Mouse (Mus musculus) intestine, embryonic 15.5 days (tissue): Measurements from ENCODE around the gene Ikzf1. TPM values are rescaled to one million over a fixed set of nuclear protein-coding genes. Genes with fewer than 3 reads are reported as not detected.
A peak's percentile ranks its signal among the peaks of the same experiment; 100 is the strongest.

ENCODE experiments used
- ATAC-seq: fragments of 200-750 bp; cut with Nextera tagmentation; 2 replicates; pipeline ENCODE4 v1.8.0; 2017; ENCODE audit warnings: moderate TSS enrichment, moderate library complexity
- H3K27ac ChIP-seq: fragments of 300-500 bp; sonication (generic); 2 replicates; pipeline ENCODE4 v1.5.1; 2015; ENCODE audit warnings: mild to moderate bottlenecking, inconsistent platforms
- H3K27me3 ChIP-seq: fragments of 300-500 bp; sonication (generic); replicated peaks from 2 replicates; pipeline ENCODE4 v1.6.1; 2015; ENCODE audit warnings: inconsistent platforms
- H3K36me3 ChIP-seq: fragments of 300-500 bp; sonication (generic); 2 replicates; pipeline ENCODE4 v1.6.1; 2015; ENCODE audit warnings: inconsistent platforms
- H3K4me1 ChIP-seq: fragments of 300-500 bp; sonication (generic); replicated peaks from 2 replicates; pipeline ENCODE4 v1.6.1; 2015; ENCODE audit warnings: inconsistent platforms
- H3K4me2 ChIP-seq: fragments of 300-500 bp; sonication (generic); replicated peaks from 2 replicates; pipeline ENCODE4 v1.6.1; 2015; ENCODE audit warnings: mild to moderate bottlenecking, inconsistent platforms
- H3K4me3 ChIP-seq: fragments of 300-500 bp; sonication (generic); replicated peaks from 2 replicates; pipeline ENCODE4 v1.5.1; 2015; ENCODE audit warnings: inconsistent platforms
- H3K9ac ChIP-seq: fragments of 300-500 bp; sonication (generic); 2 replicates; pipeline ENCODE4 v1.6.1; 2015; ENCODE audit warnings: inconsistent platforms
- H3K9me3 ChIP-seq: fragments of 300-500 bp; sonication (generic); 2 replicates; pipeline ENCODE4 v1.6.1; 2016; ENCODE audit warnings: inconsistent platforms
- WGBS: fragments of 180-500 bp; shearing (Covaris S2); methylation state at CpG from one replicate; pipeline ENCODE4 v1.1.7; 2015; 5-methylcytosine and 5-hydroxymethylcytosine counted together
- polyA plus RNA-seq: library from polyadenylated mRNA; unstranded; fragments of >200 nt; fragmentation: Nextera tagmentation; extraction: Ambion mirVana; gene quantifications from 2 replicates; pipeline ENCODE4 v1.2.1, GENCODE M21; 2015

Ikzf1 gene
- polyA plus RNA-seq, result 1.5 and 1.7 TPM in 2 replicates

DNA sequence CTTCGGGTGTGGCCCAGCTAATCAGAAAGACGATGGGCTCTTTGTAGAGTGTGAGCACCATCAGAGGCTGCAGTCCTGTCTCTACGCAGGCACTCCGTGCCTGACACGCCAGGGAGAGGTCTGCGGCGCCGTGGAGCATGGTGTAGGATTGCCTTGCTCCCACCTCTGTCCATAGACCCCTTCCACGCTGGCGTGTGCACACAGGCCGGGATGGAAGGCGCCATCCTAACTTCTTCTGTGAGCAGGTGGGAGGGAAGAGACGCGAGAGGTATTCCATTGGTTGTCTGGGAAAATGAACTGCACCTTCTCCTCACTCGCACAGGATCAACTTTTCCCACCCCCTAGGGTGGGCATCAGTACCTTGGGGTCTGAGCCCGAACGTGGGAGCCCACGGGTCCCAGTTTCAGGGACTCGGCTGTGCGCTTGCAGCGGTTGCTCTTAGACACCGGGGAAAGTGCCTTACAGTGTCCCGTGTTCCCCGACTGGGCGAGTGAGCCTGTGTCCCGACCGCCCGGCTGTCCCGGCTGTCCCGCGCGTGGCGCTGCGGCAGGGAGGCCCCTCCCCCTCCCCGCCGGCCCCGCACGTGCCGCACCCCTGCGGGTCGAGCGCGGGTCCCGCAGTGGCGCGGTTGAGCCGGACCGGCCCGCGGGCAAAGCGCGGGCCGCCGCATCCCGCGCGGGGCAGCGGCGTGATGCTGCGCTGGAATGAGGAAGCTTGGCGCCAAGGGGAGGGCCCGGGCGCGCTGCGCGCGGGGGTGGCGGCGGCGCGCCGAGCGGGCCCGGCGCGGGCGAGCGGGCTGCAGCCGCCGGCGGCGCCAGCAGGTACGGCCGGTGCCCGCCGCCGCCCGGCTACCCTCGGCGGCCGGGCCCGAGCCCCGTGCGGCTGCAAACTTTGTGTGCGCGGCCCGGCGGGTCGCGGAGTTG lies at the start of gene Ikzf1:
TSS of gene Ikzf1 (plus strand) at position 74 of the 923 bp plus-strand sequence.
- peak within 1 kb of the TSS; percentile 67 for H3K4me3 ChIP-seq
- 2% methylated on average over 50 of the region's 100 CpGs for WGBS
- H3K4me1 ChIP-seq, result peaks cover 11% of the 10 kb centered on the region; the same call in 1 of the 2 replicates
- H3K9ac ChIP-seq, result peak within 1 kb of the TSS; percentile 30; the same call in 1 of the 2 replicates
- H3K27me3 ChIP-seq, result peaks cover 40% of the 10 kb centered on the region
- H3K9me3 ChIP-seq, result no peaks in the 10 kb centered on the region
- H3K27ac ChIP-seq, result no peak within 1 kb of the TSS
- H3K36me3 ChIP-seq, result no peaks in the 10 kb centered on the region
- peak within 1 kb of the TSS; percentile 99 for H3K4me2 ChIP-seq
- ATAC-seq, result peak; percentile 83

- Histone ChIP-seq H3K9me3 (no peaks in the 10 kb centered on the region), H3K9ac (no peak overlapping the region), H3K4me1 (no peaks in the 10 kb centered on the region), H3K4me3 (no peak overlapping the region), H3K27ac (no peak overlapping the region), H3K36me3 (no peaks in the 10 kb centered on the region), H3K4me2 (no peak overlapping the region), H3K27me3 (no peaks in the 10 kb centered on the region)
- no peak for ATAC-seq
Observed at GRCm38 (mm10) chr11:11644303-11644702, 40.5 kb upstream of the Ikzf1 start.

DNA sequence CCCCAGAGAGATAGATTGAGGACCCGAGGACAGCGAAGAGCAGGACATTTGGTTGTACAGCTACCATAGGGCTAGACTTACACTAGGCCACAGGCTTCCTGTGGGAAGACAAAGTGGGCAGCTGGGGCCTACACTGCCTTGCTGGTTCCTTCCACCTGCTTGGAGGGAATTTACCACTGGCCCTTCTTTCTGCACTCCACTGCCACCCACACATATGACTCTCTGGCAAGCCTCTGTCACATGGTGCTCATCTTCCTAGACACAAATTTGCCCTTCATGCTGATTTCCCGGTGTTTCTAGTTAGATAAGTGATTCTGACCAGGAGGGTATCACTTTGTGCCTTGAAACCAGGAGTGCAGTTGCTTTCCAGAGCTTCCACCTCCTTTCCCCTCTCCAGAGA lies 28.4 kb upstream of the Ikzf1 start:
- Histone ChIP-seq H3K4me3 (no peak overlapping the region), H3K27me3 (no peaks in the 10 kb centered on the region), H3K4me1 (no peaks in the 10 kb centered on the region), H3K27ac (no peak overlapping the region), H3K4me2 (no peak overlapping the region), H3K36me3 (no peaks in the 10 kb centered on the region), H3K9me3 (no peaks in the 10 kb centered on the region), H3K9ac (no peak overlapping the region)
- ATAC-seq, result no peak
- WGBS, result 72% methylated on average over 3 of the region's 3 CpGs

DNA sequence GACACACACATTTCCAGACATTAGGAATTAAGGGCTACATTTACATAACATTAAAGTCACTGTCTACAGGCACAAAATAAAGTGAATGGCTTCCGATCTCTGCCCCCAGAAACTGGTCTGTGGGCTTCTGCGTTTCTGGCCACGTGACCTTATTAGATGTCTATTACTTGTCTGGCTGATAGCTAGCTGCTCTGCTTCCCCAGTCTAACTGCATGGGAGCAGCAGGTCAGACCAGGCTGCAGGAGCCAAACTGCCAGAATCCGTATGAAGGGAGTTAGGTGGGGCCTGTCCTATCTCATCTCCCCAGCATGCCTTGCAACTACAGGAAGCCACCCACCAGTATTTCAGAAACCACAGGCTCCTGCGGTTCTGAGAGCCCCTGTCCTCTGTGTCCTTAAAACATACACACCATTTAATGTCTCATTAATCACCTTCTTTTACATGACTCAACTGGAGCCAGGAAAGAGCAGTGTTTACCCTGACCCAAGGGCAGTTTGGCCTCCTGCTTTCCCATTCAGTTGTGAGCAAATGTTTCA lies 27.7 kb upstream of the Ikzf1 start:
- WGBS, result 36% methylated on average over 5 of the region's 5 CpGs
- peak; percentile 58 for ATAC-seq
- Histone ChIP-seq H3K27ac (no peak overlapping the region), H3K27me3 (no peaks in the 10 kb centered on the region), H3K9me3 (no peaks in the 10 kb centered on the region), H3K4me2 (no peak overlapping the region), H3K9ac (no peak overlapping the region), H3K36me3 (no peaks in the 10 kb centered on the region), H3K4me1 (no peaks in the 10 kb centered on the region), H3K4me3 (no peak overlapping the region)

DNA sequence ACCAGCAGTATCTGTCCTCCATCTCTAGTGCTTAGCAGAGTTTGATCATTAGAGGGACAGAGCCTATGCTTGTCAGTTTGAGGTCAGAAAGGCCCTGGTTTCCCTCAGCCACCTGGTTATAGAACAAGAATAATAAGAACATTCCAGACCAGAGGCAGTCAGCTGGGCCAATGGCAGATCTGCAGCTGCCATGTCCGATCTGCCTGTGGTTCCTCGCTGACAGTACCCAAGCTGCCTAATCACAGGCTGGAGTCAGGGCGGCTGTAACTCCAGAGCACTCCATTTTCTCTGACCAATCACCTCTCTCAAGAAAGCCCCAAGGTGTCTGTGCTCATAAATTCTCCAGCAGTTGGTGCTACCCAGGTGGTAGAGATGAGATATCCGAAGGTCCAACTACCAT lies 27.2 kb upstream of the Ikzf1 start:
- no peaks in the 10 kb centered on the region for H3K4me1 ChIP-seq
- no peak overlapping the region for H3K4me3 ChIP-seq
- no peak for ATAC-seq
- WGBS, result 73% methylated on average over 4 of the region's 4 CpGs
- H3K9ac ChIP-seq, result no peak overlapping the region
- no peaks in the 10 kb centered on the region for H3K9me3 ChIP-seq
- no peak overlapping the region for H3K27ac ChIP-seq
- no peak overlapping the region for H3K4me2 ChIP-seq
- H3K27me3 ChIP-seq, result no peaks in the 10 kb centered on the region
- no peaks in the 10 kb centered on the region for H3K36me3 ChIP-seq

- H3K27me3 ChIP-seq, result no peaks in the 10 kb centered on the region
- H3K9ac ChIP-seq, result no peak overlapping the region
- ATAC-seq, result no peak
- no peaks in the 10 kb centered on the region for H3K9me3 ChIP-seq
- H3K4me3 ChIP-seq, result no peak overlapping the region
- 72% methylated on average over 4 of the region's 4 CpGs for WGBS
- H3K4me1 ChIP-seq, result no peaks in the 10 kb centered on the region
- no peak overlapping the region for H3K27ac ChIP-seq
- H3K4me2 ChIP-seq, result no peak overlapping the region
- no peaks in the 10 kb centered on the region for H3K36me3 ChIP-seq
Observed at GRCm38 (mm10) chr11:11658834-11659233, 26.0 kb upstream of the Ikzf1 start.

DNA sequence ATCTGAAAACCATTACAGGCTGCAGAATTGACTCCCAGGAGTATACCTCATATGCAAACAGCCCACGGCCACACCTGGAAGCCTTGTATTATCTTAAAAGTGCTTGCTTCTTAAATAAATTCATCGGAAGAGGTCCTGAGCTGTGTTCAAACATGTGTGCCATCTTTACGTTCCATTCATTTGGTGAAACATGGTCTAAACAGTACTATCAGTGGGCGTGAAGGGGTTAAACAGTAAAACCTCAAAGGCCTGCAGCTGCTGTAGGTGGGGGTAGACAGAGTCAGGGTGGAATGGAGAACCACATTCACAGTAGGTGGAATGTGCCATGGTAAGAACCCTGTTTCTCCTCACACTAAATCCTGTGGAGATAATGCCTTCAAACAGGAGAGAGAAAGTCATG lies 24.2 kb upstream of the Ikzf1 start:
- WGBS, result 76% methylated on average over 4 of the region's 4 CpGs
- no peak overlapping the region for H3K4me2 ChIP-seq
- H3K4me3 ChIP-seq, result no peak overlapping the region
- no peak for ATAC-seq
- H3K4me1 ChIP-seq, result no peaks in the 10 kb centered on the region
- H3K27me3 ChIP-seq, result no peaks in the 10 kb centered on the region
- H3K9ac ChIP-seq, result no peak overlapping the region
- H3K27ac ChIP-seq, result no peak overlapping the region
- H3K36me3 ChIP-seq, result no peaks in the 10 kb centered on the region
- no peaks in the 10 kb centered on the region for H3K9me3 ChIP-seq

DNA sequence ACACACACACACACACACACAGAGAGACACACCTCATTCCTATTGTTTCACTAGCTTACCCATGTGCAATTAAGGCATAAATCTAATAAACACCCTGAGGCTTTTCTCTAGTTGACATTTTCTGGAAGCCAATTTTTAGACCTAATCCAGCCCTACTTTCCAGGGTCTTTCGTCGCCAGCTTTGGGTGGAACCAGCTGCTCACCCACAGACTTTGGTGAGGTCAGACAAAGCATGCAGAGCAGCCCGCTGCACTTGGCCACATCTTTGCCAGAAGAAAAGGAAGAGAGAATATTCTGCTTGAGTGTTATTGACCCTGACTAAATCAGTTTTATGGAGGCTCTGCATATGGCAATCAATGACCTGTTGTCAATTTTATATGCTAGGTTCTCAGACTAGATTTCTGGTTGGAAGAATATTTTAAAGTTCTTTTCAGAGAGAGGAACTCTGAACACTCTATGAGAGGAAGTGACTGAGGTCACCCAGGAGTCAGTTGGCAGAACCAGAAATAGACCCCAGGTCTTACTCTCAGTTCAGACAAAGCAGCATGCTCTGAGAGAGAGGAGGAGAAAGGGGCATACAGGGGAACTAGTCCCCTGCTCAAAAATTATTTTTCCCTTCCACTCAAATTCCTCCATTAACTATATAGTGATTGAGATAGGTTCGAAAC lies 17.4 kb upstream of the Ikzf1 start:
- ATAC-seq, result no peak
- 88% methylated on average over 4 of the region's 4 CpGs for WGBS

DNA sequence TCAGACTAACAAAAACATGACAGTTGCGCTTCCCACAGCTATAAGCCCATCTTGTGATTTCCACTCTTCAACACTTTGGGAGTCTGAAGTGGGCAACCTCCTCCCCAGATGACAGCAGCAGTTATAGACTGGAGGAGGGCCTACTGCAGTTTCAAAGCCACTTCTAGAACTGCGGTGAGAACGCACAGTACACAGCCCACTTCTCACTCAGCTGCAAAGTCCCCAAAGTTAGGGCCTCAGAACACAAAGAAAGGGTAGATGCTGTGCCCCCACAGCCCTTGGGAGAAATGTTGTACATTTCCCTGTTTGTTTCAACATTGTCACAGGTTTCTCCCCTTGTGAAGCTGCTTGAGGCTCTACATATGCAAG lies 16.9 kb upstream of the Ikzf1 start:
- H3K27ac ChIP-seq, result no peak overlapping the region
- H3K4me2 ChIP-seq, result no peak overlapping the region
- H3K4me3 ChIP-seq, result no peak overlapping the region
- H3K4me1 ChIP-seq, result no peaks in the 10 kb centered on the region
- 87% methylated on average over 3 of the region's 3 CpGs for WGBS
- no peaks in the 10 kb centered on the region for H3K9me3 ChIP-seq
- no peak overlapping the region for H3K9ac ChIP-seq
- no peaks in the 10 kb centered on the region for H3K27me3 ChIP-seq
- no peak for ATAC-seq
- H3K36me3 ChIP-seq, result no peaks in the 10 kb centered on the region

More for the DNA sequence above, 17.4 kb upstream of the Ikzf1 start:
- Histone ChIP-seq H3K4me1 (no peaks in the 10 kb centered on the region), H3K4me3 (no peak overlapping the region), H3K4me2 (no peak overlapping the region), H3K9ac (no peak overlapping the region), H3K27me3 (no peaks in the 10 kb centered on the region), H3K36me3 (no peaks in the 10 kb centered on the region), H3K9me3 (no peaks in the 10 kb centered on the region), H3K27ac (no peak overlapping the region)

GRCm38 (mm10) chr11:11672974-11673373 lies 11.8 kb upstream of the Ikzf1 start:
- no peaks in the 10 kb centered on the region for H3K27me3 ChIP-seq
- H3K4me1 ChIP-seq, result no peaks in the 10 kb centered on the region
- no peaks in the 10 kb centered on the region for H3K9me3 ChIP-seq
- no peak overlapping the region for H3K9ac ChIP-seq
- no peak overlapping the region for H3K4me2 ChIP-seq
- H3K4me3 ChIP-seq, result no peak overlapping the region
- H3K27ac ChIP-seq, result no peak overlapping the region
- WGBS, result 69% methylated on average over 4 of the region's 4 CpGs
- ATAC-seq, result no peak
- H3K36me3 ChIP-seq, result no peaks in the 10 kb centered on the region

- H3K4me2 ChIP-seq, result no peak overlapping the region
- no peaks in the 10 kb centered on the region for H3K4me1 ChIP-seq
- H3K36me3 ChIP-seq, result no peaks in the 10 kb centered on the region
- no peaks in the 10 kb centered on the region for H3K9me3 ChIP-seq
- no peaks in the 10 kb centered on the region for H3K27me3 ChIP-seq
- no peak overlapping the region for H3K27ac ChIP-seq
- no peak overlapping the region for H3K9ac ChIP-seq
- no peak overlapping the region for H3K4me3 ChIP-seq
- no peak for ATAC-seq
Observed at GRCm38 (mm10) chr11:11675063-11675462, 9.7 kb upstream of the Ikzf1 start.

GRCm38 (mm10) chr11:11676068-11676741 lies 8.6 kb upstream of the Ikzf1 start:
- H3K9me3 ChIP-seq, result no peaks in the 10 kb centered on the region
- H3K9ac ChIP-seq, result no peak overlapping the region
- H3K4me2 ChIP-seq, result no peak overlapping the region
- H3K27ac ChIP-seq, result no peak overlapping the region
- H3K36me3 ChIP-seq, result no peaks in the 10 kb centered on the region
- H3K4me1 ChIP-seq, result no peaks in the 10 kb centered on the region
- ATAC-seq, result no peak
- H3K4me3 ChIP-seq, result no peak overlapping the region
- 80% methylated on average over 9 of the region's 9 CpGs for WGBS
- H3K27me3 ChIP-seq, result no peaks in the 10 kb centered on the region
